Mouse (Mus musculus) lung, embryonic 15.5 days (tissue): ENCODE measurements at regions not wholly inside any gene's neighbourhood (a gene's known extent, or its start where the extent isn't known, plus 50 kb on each side); places are given as distances from the start of the nearest gene placed in this dataset.

ENCODE experiments used
- ATAC-seq: fragments of 200-750 bp; cut with Nextera tagmentation; 2 replicates; pipeline ENCODE4 v1.8.0; 2017; ENCODE audit warnings: moderate number of reproducible peaks, borderline replicate concordance; ENCODE audit not compliant: low FRiP score, low TSS enrichment; ENCODE audit errors: extremely low read depth
- H3K27ac ChIP-seq: fragments of 300-500 bp; sonication (generic); 2 replicates; pipeline ENCODE4 v1.5.1; 2015; ENCODE audit warnings: moderate library complexity, mild to moderate bottlenecking, inconsistent platforms
- H3K27me3 ChIP-seq: fragments of 300-500 bp; sonication (generic); 2 replicates; pipeline ENCODE4 v1.6.1; 2015; ENCODE audit warnings: inconsistent platforms
- H3K36me3 ChIP-seq: fragments of 300-500 bp; sonication (generic); 2 replicates; pipeline ENCODE4 v1.6.1; 2015; ENCODE audit warnings: inconsistent platforms
- H3K4me1 ChIP-seq: fragments of 300-500 bp; sonication (generic); 2 replicates; pipeline ENCODE4 v1.6.1; 2015; ENCODE audit warnings: inconsistent platforms
- H3K4me2 ChIP-seq: fragments of 300-500 bp; sonication (generic); 2 replicates; pipeline ENCODE4 v1.6.1; 2015; ENCODE audit warnings: inconsistent platforms, mild to moderate bottlenecking, moderate library complexity
- H3K4me3 ChIP-seq: fragments of 300-500 bp; sonication (generic); 2 replicates; pipeline ENCODE4 v1.5.1; 2015; ENCODE audit warnings: mild to moderate bottlenecking, inconsistent platforms
- H3K9ac ChIP-seq: fragments of 300-500 bp; sonication (generic); 2 replicates; pipeline ENCODE4 v1.6.1; 2015; ENCODE audit warnings: inconsistent platforms
- H3K9me3 ChIP-seq: fragments of 300-500 bp; sonication (generic); 2 replicates; pipeline ENCODE4 v1.6.1; 2016; ENCODE audit warnings: inconsistent platforms
- WGBS: fragments of 180-500 bp; shearing (Covaris S2); methylation state at CpG from one replicate; pipeline ENCODE4 v1.1.7; 2015; 5-methylcytosine and 5-hydroxymethylcytosine counted together

GRCm38 (mm10) chr2:148180245-148180644 lies 133.5 kb upstream of the Foxa2 start:
- 58% methylated on average over 2 of the region's 2 CpGs for WGBS
- no peaks in the 10 kb centered on the region for H3K9me3 ChIP-seq

GRCm38 (mm10) chr2:148181518-148181917 lies 134.7 kb upstream of the Foxa2 start:
- WGBS = 83% methylated on average over 2 of the region's 2 CpGs
- Histone ChIP-seq H3K27me3 (no peaks in the 10 kb centered on the region), H3K27ac (peak overlapping the region; percentile 57), H3K4me3 (no peak overlapping the region), H3K9ac (no peak overlapping the region), H3K4me1 (peaks cover 17% of the 10 kb centered on the region), H3K4me2 (no peak overlapping the region), H3K9me3 (no peaks in the 10 kb centered on the region), H3K36me3 (no peaks in the 10 kb centered on the region)
- ATAC-seq = no peak

More at GRCm38 (mm10) chr2:148180245-148180644, 133.5 kb upstream of the Foxa2 start:
- H3K36me3 ChIP-seq = no peaks in the 10 kb centered on the region
- H3K9ac ChIP-seq = no peak overlapping the region
- H3K27me3 ChIP-seq = no peaks in the 10 kb centered on the region
- no peak for ATAC-seq
- H3K4me2 ChIP-seq = no peak overlapping the region
- no peak overlapping the region for H3K4me3 ChIP-seq
- peaks cover 11% of the 10 kb centered on the region; the same call in 1 of the 2 replicates for H3K4me1 ChIP-seq
- H3K27ac ChIP-seq = no peak overlapping the region

GRCm38 (mm10) chr2:148182492-148183052 lies 135.8 kb upstream of the Foxa2 start:
- peak; percentile 67; the same call in 1 of the 2 replicates for ATAC-seq
- Histone ChIP-seq H3K4me1 (peaks cover 23% of the 10 kb centered on the region), H3K27me3 (no peaks in the 10 kb centered on the region), H3K27ac (peak overlapping the region; percentile 57; the same call in 1 of the 2 replicates), H3K36me3 (no peaks in the 10 kb centered on the region), H3K9me3 (no peaks in the 10 kb centered on the region), H3K9ac (no peak overlapping the region), H3K4me2 (no peak overlapping the region), H3K4me3 (no peak overlapping the region)
- 51% methylated on average over 3 of the region's 3 CpGs for WGBS

GRCm38 (mm10) chr2:148184801-148185212 lies 138.0 kb upstream of the Foxa2 start:
- Histone ChIP-seq H3K36me3 (no peaks in the 10 kb centered on the region), H3K4me2 (no peak overlapping the region), H3K9ac (no peak overlapping the region), H3K4me1 (peaks cover 30% of the 10 kb centered on the region), H3K9me3 (no peaks in the 10 kb centered on the region), H3K4me3 (no peak overlapping the region), H3K27ac (peak overlapping the region; percentile 3; the same call in 1 of the 2 replicates), H3K27me3 (no peaks in the 10 kb centered on the region)
- 39% methylated on average over 5 of the region's 5 CpGs for WGBS
- peak; percentile 58; the same call in 1 of the 2 replicates for ATAC-seq

GRCm38 (mm10) chr2:148186363-148186991 lies 139.7 kb upstream of the Foxa2 start:
- no peaks in the 10 kb centered on the region for H3K9me3 ChIP-seq
- H3K4me1 ChIP-seq = peaks cover 31% of the 10 kb centered on the region
- no peak overlapping the region for H3K4me2 ChIP-seq
- peak overlapping the region; percentile 57 for H3K27ac ChIP-seq
- H3K4me3 ChIP-seq = no peak overlapping the region
- WGBS = 56% methylated on average over 7 of the region's 7 CpGs
- no peaks in the 10 kb centered on the region for H3K27me3 ChIP-seq
- ATAC-seq = no peak
- H3K9ac ChIP-seq = no peak overlapping the region
- H3K36me3 ChIP-seq = no peaks in the 10 kb centered on the region

GRCm38 (mm10) chr2:148188865-148189264 lies 142.1 kb upstream of the Foxa2 start:
- Histone ChIP-seq H3K27me3 (no peaks in the 10 kb centered on the region), H3K36me3 (no peaks in the 10 kb centered on the region), H3K4me3 (no peak overlapping the region), H3K9ac (no peak overlapping the region), H3K27ac (no peak overlapping the region; the same call in 1 of the 2 replicates), H3K9me3 (no peaks in the 10 kb centered on the region), H3K4me2 (no peak overlapping the region), H3K4me1 (peaks cover 31% of the 10 kb centered on the region)
- ATAC-seq = no peak
- 26% methylated on average over 2 of the region's 2 CpGs for WGBS

- H3K36me3 ChIP-seq = no peaks in the 10 kb centered on the region
- H3K9ac ChIP-seq = no peak overlapping the region
- no peak overlapping the region; the same call in 1 of the 2 replicates for H3K27ac ChIP-seq
- 27% methylated on average over 5 of the region's 5 CpGs for WGBS
- no peak overlapping the region for H3K4me2 ChIP-seq
- no peak overlapping the region for H3K4me3 ChIP-seq
- H3K9me3 ChIP-seq = no peaks in the 10 kb centered on the region
- no peak for ATAC-seq
- peaks cover 31% of the 10 kb centered on the region for H3K4me1 ChIP-seq
- H3K27me3 ChIP-seq = no peaks in the 10 kb centered on the region
Observed at GRCm38 (mm10) chr2:148189287-148189686, 142.5 kb upstream of the Foxa2 start.

GRCm38 (mm10) chr2:148192946-148193345 lies 146.2 kb upstream of the Foxa2 start:
- H3K9me3 ChIP-seq = no peaks in the 10 kb centered on the region
- no peak overlapping the region for H3K4me2 ChIP-seq
- peaks cover 8% of the 10 kb centered on the region for H3K4me1 ChIP-seq
- 45% methylated on average over 4 of the region's 4 CpGs for WGBS
- no peaks in the 10 kb centered on the region for H3K36me3 ChIP-seq
- H3K4me3 ChIP-seq = no peak overlapping the region
- ATAC-seq = no peak
- no peak overlapping the region for H3K9ac ChIP-seq
- no peaks in the 10 kb centered on the region for H3K27me3 ChIP-seq
- no peak overlapping the region for H3K27ac ChIP-seq

GRCm38 (mm10) chr2:148197375-148198015 lies 150.7 kb upstream of the Foxa2 start:
- Histone ChIP-seq H3K4me2 (no peak overlapping the region), H3K27me3 (no peaks in the 10 kb centered on the region), H3K9ac (no peak overlapping the region), H3K27ac (no peak overlapping the region), H3K4me3 (no peak overlapping the region), H3K36me3 (no peaks in the 10 kb centered on the region), H3K4me1 (no peaks in the 10 kb centered on the region; the same call in 1 of the 2 replicates), H3K9me3 (no peaks in the 10 kb centered on the region)
- 60% methylated on average over 7 of the region's 7 CpGs for WGBS
- ATAC-seq = no peak

- Histone ChIP-seq H3K36me3 (no peaks in the 10 kb centered on the region), H3K4me2 (no peak overlapping the region), H3K9me3 (no peaks in the 10 kb centered on the region), H3K27me3 (no peaks in the 10 kb centered on the region), H3K9ac (no peak overlapping the region), H3K4me1 (peaks cover 4% of the 10 kb centered on the region; the same call in 1 of the 2 replicates), H3K4me3 (no peak overlapping the region), H3K27ac (peak overlapping the region; percentile 53)
- 39% methylated on average over 1 of the region's 1 CpGs for WGBS
- ATAC-seq = peak; percentile 52; the same call in 1 of the 2 replicates
Observed at GRCm38 (mm10) chr2:148206633-148207032, 159.9 kb upstream of the Foxa2 start.

- Histone ChIP-seq H3K27ac (no peak overlapping the region), H3K9ac (no peak overlapping the region), H3K4me3 (no peak overlapping the region), H3K9me3 (no peaks in the 10 kb centered on the region), H3K36me3 (no peaks in the 10 kb centered on the region), H3K4me1 (peaks cover 4% of the 10 kb centered on the region; the same call in 1 of the 2 replicates), H3K27me3 (no peaks in the 10 kb centered on the region), H3K4me2 (no peak overlapping the region)
- no peak for ATAC-seq
- 64% methylated on average over 2 of the region's 2 CpGs for WGBS
Observed at GRCm38 (mm10) chr2:148210813-148211212, 164.0 kb upstream of the Foxa2 start.

- H3K4me1 ChIP-seq = no peaks in the 10 kb centered on the region
- WGBS = 75% methylated on average over 4 of the region's 4 CpGs
- H3K4me2 ChIP-seq = no peak overlapping the region
- H3K36me3 ChIP-seq = no peaks in the 10 kb centered on the region
- H3K9ac ChIP-seq = no peak overlapping the region
- no peak for ATAC-seq
- no peak overlapping the region for H3K4me3 ChIP-seq
- H3K9me3 ChIP-seq = no peaks in the 10 kb centered on the region
- no peaks in the 10 kb centered on the region for H3K27me3 ChIP-seq
- no peak overlapping the region for H3K27ac ChIP-seq
Observed at GRCm38 (mm10) chr2:148217136-148217535, 170.4 kb upstream of the Foxa2 start.
